Mouse (Mus musculus): Measurements from ENCODE around the gene Tent4b. TPM values are rescaled to one million over a fixed set of nuclear protein-coding genes. Genes with fewer than 3 reads are reported as not detected.

Gene Tent4b
- polyA plus RNA-seq, 1 experiment from 2014 or later, result 4.0 TPM

GRCm38 (mm10) chr8:88265511-88265910 lies 66.5 kb downstream of the Tent4b start:
- WGBS (ENCODE audit: insufficient replicate concordance), result 24% methylated on average over 2 of the region's 2 CpGs
- H3K4me2 ChIP-seq, result no peak overlapping the region
- no peaks in the 10 kb centered on the region for H3K9me3 ChIP-seq (replicated peaks)
- H3K36me3 ChIP-seq, result 0 out of 2 replicates have a peak, but pooled peaks cover under 1% of the 10 kb centered on the region
- no peaks in the 10 kb centered on the region for H3K27me3 ChIP-seq
- no peak overlapping the region for H3K9ac ChIP-seq
- DNase-seq (no peak), ATAC-seq (ENCODE audit: low read depth) (no peak)
- H3K4me1 ChIP-seq (replicated peaks), result peaks cover 17% of the 10 kb centered on the region
- H3K4me3 ChIP-seq (replicated peaks), result no peak overlapping the region
- no peak overlapping the region for H3K27ac ChIP-seq

GRCm38 (mm10) chr8:88266170-88266800 lies 67.3 kb downstream of the Tent4b start:
- Histone ChIP-seq H3K27me3 (0 out of 2 replicates have a peak, but pooled peaks cover under 1% of the 10 kb centered on the region), H3K4me1 (replicated peaks) (peaks cover 20% of the 10 kb centered on the region), H3K9me3 (replicated peaks) (no peaks in the 10 kb centered on the region), H3K9ac (no peak overlapping the region), H3K4me3 (replicated peaks) (no peak overlapping the region), H3K27ac (no peak overlapping the region), H3K4me2 (no peak overlapping the region), H3K36me3 (no peaks in the 10 kb centered on the region)
- ATAC-seq (ENCODE audit: low read depth), result no peak
- DNase-seq, result peak; percentile 66
- WGBS (ENCODE audit: insufficient replicate concordance), result 44% methylated on average over 10 of the region's 10 CpGs

GRCm38 (mm10) chr8:88266801-88267403 lies 67.9 kb downstream of the Tent4b start:
- Histone ChIP-seq H3K9ac (no peak overlapping the region), H3K36me3 (no peaks in the 10 kb centered on the region), H3K9me3 (replicated peaks) (no peaks in the 10 kb centered on the region), H3K4me1 (replicated peaks) (peaks cover 26% of the 10 kb centered on the region), H3K27me3 (peaks cover 4% of the 10 kb centered on the region), H3K27ac (no peak overlapping the region), H3K4me3 (replicated peaks) (no peak overlapping the region), H3K4me2 (no peak overlapping the region)
- ATAC-seq (ENCODE audit: low read depth) (no peak), DNase-seq (no peak)
- 76% methylated on average over 14 of the region's 14 CpGs for WGBS (ENCODE audit: insufficient replicate concordance)

DNA sequence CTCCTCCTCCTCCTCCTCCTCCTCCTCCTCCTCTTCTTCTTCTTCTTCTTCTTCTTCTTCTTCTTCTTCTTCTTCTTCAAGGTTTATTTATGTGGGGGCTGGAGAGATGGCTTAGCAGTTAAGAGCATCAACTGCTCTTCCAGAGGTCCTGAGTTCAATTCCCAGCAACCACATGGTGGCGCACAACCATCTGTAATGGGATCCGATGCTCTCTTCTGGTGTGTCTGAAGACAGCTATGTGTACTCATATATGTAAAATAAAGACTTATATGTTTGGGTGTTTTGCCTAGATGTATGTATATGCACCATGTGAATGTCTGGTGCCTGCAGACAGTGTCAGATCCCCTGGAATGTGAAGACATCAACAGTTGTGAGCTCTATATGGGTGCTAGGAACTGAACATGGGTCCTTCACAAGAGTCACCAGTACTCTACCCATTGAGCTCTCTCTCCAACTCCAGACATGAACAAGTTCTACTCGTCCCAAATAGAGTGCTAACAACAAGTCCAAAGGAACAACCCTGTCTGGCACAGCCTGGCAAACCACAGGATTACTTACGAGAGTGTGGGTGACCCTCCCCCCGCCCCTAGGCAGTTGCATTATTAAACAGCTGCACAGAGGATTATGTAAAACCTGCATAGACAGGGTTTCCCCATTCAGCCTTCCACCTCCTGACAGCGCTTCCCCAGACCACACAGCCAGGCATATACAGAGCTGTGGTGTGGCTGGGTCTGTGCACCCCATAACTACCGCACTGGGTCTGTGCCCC lies 70.3 kb downstream of the Tent4b start:
- peaks cover 13% of the 10 kb centered on the region for H3K27me3 ChIP-seq
- WGBS (ENCODE audit: insufficient replicate concordance), result 52% methylated on average over 7 of the region's 7 CpGs
- no peaks in the 10 kb centered on the region for H3K36me3 ChIP-seq
- H3K4me3 ChIP-seq (replicated peaks), result no peak overlapping the region
- H3K4me2 ChIP-seq, result no peak overlapping the region
- no peak for ATAC-seq (ENCODE audit: low read depth)
- peaks cover 42% of the 10 kb centered on the region for H3K4me1 ChIP-seq (replicated peaks)
- H3K9me3 ChIP-seq (replicated peaks), result no peaks in the 10 kb centered on the region
- no peak overlapping the region for H3K9ac ChIP-seq
- H3K27ac ChIP-seq, result no peak overlapping the region
- DNase-seq, result no peak

DNA sequence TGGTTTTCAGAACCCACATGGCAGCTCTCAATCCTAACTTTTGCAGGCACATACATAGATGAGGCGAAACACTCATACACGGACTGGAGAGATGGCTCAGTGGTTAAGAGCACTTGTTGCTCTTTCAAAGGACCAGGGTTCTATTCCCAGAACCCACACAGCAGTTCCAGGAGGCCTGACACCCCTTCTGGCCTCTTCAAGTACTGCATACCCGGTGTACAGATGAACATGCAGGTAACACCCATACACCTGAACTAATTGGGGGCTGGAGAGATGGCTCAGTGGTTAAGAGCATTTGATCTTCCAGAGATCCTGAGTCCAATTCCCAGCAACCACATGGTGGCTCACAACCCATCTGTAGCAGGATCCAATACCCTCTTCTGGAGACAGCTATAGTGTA lies 71.1 kb downstream of the Tent4b start:
- Histone ChIP-seq H3K9ac (no peak overlapping the region), H3K36me3 (no peaks in the 10 kb centered on the region), H3K4me3 (replicated peaks) (no peak overlapping the region), H3K4me1 (replicated peaks) (peaks cover 50% of the 10 kb centered on the region), H3K27me3 (peaks cover 13% of the 10 kb centered on the region), H3K4me2 (no peak overlapping the region), H3K27ac (no peak overlapping the region), H3K9me3 (replicated peaks) (no peaks in the 10 kb centered on the region)
- no peak for DNase-seq
- no peak for ATAC-seq (ENCODE audit: low read depth)
- 54% methylated on average over 3 of the region's 3 CpGs for WGBS (ENCODE audit: insufficient replicate concordance)

- Histone ChIP-seq H3K36me3 (no peaks in the 10 kb centered on the region), H3K9ac (peak within 1 kb of the TSS; percentile 82), H3K27ac (peak within 1 kb of the TSS; percentile 32; the same call in 1 of the 2 replicates), H3K4me1 (replicated peaks) (peaks cover 59% of the 10 kb centered on the region), H3K4me3 (replicated peaks) (peak within 1 kb of the TSS; percentile 67), H3K4me2 (peak within 1 kb of the TSS; percentile 95), H3K9me3 (replicated peaks) (no peaks in the 10 kb centered on the region), H3K27me3 (peaks cover 13% of the 10 kb centered on the region)
- DNase-seq (peak; percentile 56), ATAC-seq (ENCODE audit: low read depth) (peak; percentile 78)
- WGBS (ENCODE audit: insufficient replicate concordance), result 3% methylated on average over 59 of the region's 64 CpGs
These were observed 73.4 kb downstream of the Tent4b start, which contains the start of gene Adcy7 for GRCm38 (mm10) chr8:88272231-88273050. TSS of gene Adcy7 (plus strand) at chr8:88272403.

- ATAC-seq (ENCODE audit: low read depth), result no peak
- 58% methylated on average over 7 of the region's 7 CpGs for WGBS (ENCODE audit: insufficient replicate concordance)
- no peak for DNase-seq
- H3K27ac ChIP-seq, result peak overlapping the region; percentile 32; the same call in 1 of the 2 replicates
- H3K36me3 ChIP-seq, result no peaks in the 10 kb centered on the region
- peaks cover 13% of the 10 kb centered on the region for H3K27me3 ChIP-seq
- peaks cover 62% of the 10 kb centered on the region for H3K4me1 ChIP-seq (replicated peaks)
- H3K4me3 ChIP-seq (replicated peaks), result peak overlapping the region; percentile 67
- peak overlapping the region; percentile 95 for H3K4me2 ChIP-seq
- H3K9me3 ChIP-seq (replicated peaks), result no peaks in the 10 kb centered on the region
- peak overlapping the region; percentile 82 for H3K9ac ChIP-seq
These were observed 74.0 kb downstream of the Tent4b start for GRCm38 (mm10) chr8:88273051-88273430.

DNA sequence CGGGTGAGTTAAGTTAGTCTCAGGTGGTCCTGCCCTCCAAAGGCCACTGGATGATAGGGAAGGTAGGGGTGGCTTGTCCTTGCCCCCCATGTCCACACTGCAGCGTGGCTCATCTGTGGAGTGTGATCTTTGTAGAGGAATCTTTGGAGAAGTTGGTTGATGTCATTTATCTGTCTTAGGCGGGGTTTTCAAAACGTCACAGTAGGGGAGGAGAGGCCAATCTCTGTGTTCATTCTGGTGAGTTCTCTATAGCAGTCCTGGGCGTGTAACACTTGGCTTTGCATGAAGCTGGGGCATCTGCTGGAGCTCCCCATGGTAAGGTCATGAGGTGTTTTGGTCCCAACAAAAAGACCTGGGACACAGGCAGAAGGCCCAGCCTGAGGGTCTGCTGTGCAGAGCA lies 75.1 kb downstream of the Tent4b start:
- Histone ChIP-seq H3K27ac (peak overlapping the region; percentile 36; the same call in 1 of the 2 replicates), H3K27me3 (peaks cover 13% of the 10 kb centered on the region), H3K4me1 (replicated peaks) (peaks cover 73% of the 10 kb centered on the region), H3K36me3 (no peaks in the 10 kb centered on the region), H3K4me2 (peak overlapping the region; percentile 95), H3K9ac (0 out of 2 replicates have a peak overlapping the region, but pooled peaks have one; percentile 11), H3K4me3 (replicated peaks) (no peak overlapping the region), H3K9me3 (replicated peaks) (no peaks in the 10 kb centered on the region)
- DNase-seq (peak; percentile 42), ATAC-seq (ENCODE audit: low read depth) (peak; percentile 50)
- 36% methylated on average over 5 of the region's 5 CpGs for WGBS (ENCODE audit: insufficient replicate concordance)

DNA sequence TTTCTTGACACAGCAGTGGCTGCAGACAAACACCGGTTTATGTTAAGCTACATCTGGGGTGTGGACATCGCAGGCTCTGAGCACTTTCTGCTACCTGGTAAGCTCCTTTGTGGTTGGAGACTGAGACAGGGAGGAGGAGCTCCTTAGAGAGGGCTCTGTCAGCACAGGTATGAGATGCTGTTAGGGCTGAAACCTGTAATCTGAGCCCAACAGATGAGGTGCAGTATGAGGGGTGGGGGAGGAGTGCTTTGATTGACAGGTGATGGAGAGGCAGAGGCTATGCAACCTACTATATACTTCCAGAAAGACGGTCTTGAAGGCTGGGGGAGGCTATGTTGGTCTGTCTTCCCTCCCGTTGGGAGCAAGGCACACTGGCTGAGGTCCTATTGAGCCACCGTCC lies 80.2 kb downstream of the Tent4b start:
- Histone ChIP-seq H3K9ac (peak overlapping the region; percentile 59), H3K27ac (peak overlapping the region; percentile 90), H3K9me3 (replicated peaks) (no peaks in the 10 kb centered on the region), H3K4me3 (replicated peaks) (peak overlapping the region; percentile 25), H3K4me2 (peak overlapping the region; percentile 62), H3K36me3 (no peaks in the 10 kb centered on the region), H3K27me3 (no peaks in the 10 kb centered on the region), H3K4me1 (replicated peaks) (peaks cover 74% of the 10 kb centered on the region)
- peak; percentile 66 for ATAC-seq (ENCODE audit: low read depth)
- no peak for DNase-seq
- WGBS (ENCODE audit: insufficient replicate concordance), result 10% methylated on average over 5 of the region's 5 CpGs

- Histone ChIP-seq H3K27me3 (no peaks in the 10 kb centered on the region), H3K4me1 (replicated peaks) (peaks cover 73% of the 10 kb centered on the region), H3K9me3 (replicated peaks) (no peaks in the 10 kb centered on the region), H3K9ac (peak overlapping the region; percentile 59), H3K36me3 (no peaks in the 10 kb centered on the region), H3K4me2 (peak overlapping the region; percentile 62), H3K27ac (peak overlapping the region; percentile 90), H3K4me3 (replicated peaks) (peak overlapping the region; percentile 25)
- DNase-seq (peak; percentile 68), ATAC-seq (ENCODE audit: low read depth) (peak; percentile 94)
- WGBS (ENCODE audit: insufficient replicate concordance), result 13% methylated on average over 6 of the region's 6 CpGs
These were observed 80.7 kb downstream of the Tent4b start for GRCm38 (mm10) chr8:88279670-88280069.

All from liver, embryonic 13.5 days (tissue).